Mouse (Mus musculus): ENCODE results near the gene Commd1.

GRCm38 (mm10) chr11:22978215-22978614 is 4.0 kb downstream of the Commd1 start:
- TF ChIP-seq MEF2A (IDR thresholded peaks at IDR 0.05; ENCODE audit: extremely low read depth, insufficient replicate concordance, low read depth, low read length, poor library complexity, severe bottlenecking) (no peak), EP300 (IDR thresholded peaks at IDR 0.05; ENCODE audit: low read depth in 1 of 2, low read length in 2 of 2) (no peak), E2F4 (IDR thresholded peaks at IDR 0.05; ENCODE audit: borderline replicate concordance, low read depth, low read length) (no peak), HCFC1 (IDR thresholded peaks at IDR 0.05; ENCODE audit: low read depth, low read length) (no peak), TAL1 (IDR thresholded peaks at IDR 0.05; ENCODE audit: low read length) (no peak), CTCF (IDR thresholded peaks at IDR 0.05 in 2 of 3, conservative IDR thresholded peaks at IDR 0.05 in 1 of 3; ENCODE audit: control insufficient read depth in 1 of 3, insufficient read depth in 1 of 3, low read depth in 2 of 3, low read length in 3 of 3, poor library complexity in 1 of 3, severe bottlenecking in 1 of 3) (no peak), POLR2A (IDR thresholded peaks at IDR 0.05; ENCODE audit: control insufficient read depth in 1 of 2, insufficient read depth in 1 of 2, low read depth in 1 of 2, low read length in 2 of 2, poor library complexity in 1 of 2) (no peak), MAZ (IDR thresholded peaks at IDR 0.05; ENCODE audit: low read depth, low read length) (no peak), GATA1 (IDR thresholded peaks at IDR 0.05; ENCODE audit: low read depth, low read length) (no peak), GABPA (IDR thresholded peaks at IDR 0.05; ENCODE audit: low read depth, low read length) (no peak), UBTF (IDR thresholded peaks at IDR 0.05; ENCODE audit: borderline replicate concordance, insufficient read depth, low read depth, low read length) (no peak), CHD2 (IDR thresholded peaks at IDR 0.05; ENCODE audit: low read length) (no peak), MXI1 (IDR thresholded peaks at IDR 0.05; ENCODE audit: low read depth, low read length) (no peak), POLR2AphosphoS5 (IDR thresholded peaks at IDR 0.05; ENCODE audit: borderline replicate concordance, low read depth, low read length) (no peak)
